Mouse (Mus musculus) E14TG2a.4 (cell line): ENCODE data around the gene Cux2.

Experiments used
- CTCF ChIP-seq: conservative IDR thresholded peaks from 2 replicates; pipeline ENCODE4 v1.5.1; 2014; ENCODE audit warnings: low read length
- NANOG ChIP-seq: IDR thresholded peaks from 2 replicates; pipeline ENCODE4 v1.6.1; 2014; ENCODE audit warnings: borderline replicate concordance, low read length, mixed read lengths
- POU5F1 ChIP-seq: IDR thresholded peaks from 2 replicates; pipeline ENCODE4 v1.6.1; 2014; ENCODE audit warnings: low read length, borderline replicate concordance

- no peak for TF ChIP-seq CTCF
- no peak for TF ChIP-seq POU5F1
- TF ChIP-seq NANOG: no peak
Measured at GRCm38 (mm10) chr5:121870832-121871231, 179.1 kb downstream of the Cux2 start.
